Mouse (Mus musculus): ENCODE measurements around the gene Pcx. TPM values are rescaled to one million over a fixed set of nuclear protein-coding genes. Genes with fewer than 3 reads are reported as not detected.

Pcx gene
- polyA plus RNA-seq, 1 experiment from 2014 or later: 18.4 TPM

DNA sequence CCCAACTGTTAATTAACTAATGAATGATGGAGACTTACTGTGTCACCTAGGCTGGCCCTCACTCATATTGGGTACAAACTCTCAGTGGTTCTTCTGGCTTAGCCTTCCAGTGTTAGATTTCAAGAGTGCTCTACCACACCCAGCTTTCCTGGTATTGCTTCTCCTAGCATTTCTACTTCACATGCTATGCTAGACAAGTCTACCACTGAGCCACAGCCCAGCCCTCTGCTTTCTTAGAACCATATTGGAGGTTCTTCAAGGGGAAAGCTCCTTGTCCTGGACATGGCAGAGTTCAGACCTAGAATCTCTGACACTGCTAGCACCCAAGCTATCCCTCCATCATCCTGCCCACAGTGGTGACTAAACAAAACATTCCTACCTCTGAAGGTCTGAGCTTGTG, 44.0 kb downstream of the Pcx start:
- H3K9me3 ChIP-seq (ENCODE audit: control insufficient read depth, low read length): no peaks in the 10 kb centered on the region
- no peak for ATAC-seq (ENCODE audit: low read depth)
- H3K4me2 ChIP-seq (ENCODE audit: low read depth, low read length): no peak overlapping the region
- DNase-seq (ENCODE audit: low spot score): no peak
- H3K4me1 ChIP-seq (ENCODE audit: control insufficient read depth, insufficient read depth, low read length): peaks cover 10% of the 10 kb centered on the region
- H3K4me3 ChIP-seq (ENCODE audit: low read depth, low read length): no peak overlapping the region
- no peaks in the 10 kb centered on the region for H3K27me3 ChIP-seq (replicated peaks; ENCODE audit: control insufficient read depth, insufficient read depth, low read length)
- no peak overlapping the region for H3K27ac ChIP-seq (replicated peaks; ENCODE audit: low read depth, low read length)
- H3K36me3 ChIP-seq (ENCODE audit: control insufficient read depth, insufficient read depth, low read length): no peaks in the 10 kb centered on the region
- no peak overlapping the region for H3K9ac ChIP-seq (ENCODE audit: low read depth, low read length)

DNA sequence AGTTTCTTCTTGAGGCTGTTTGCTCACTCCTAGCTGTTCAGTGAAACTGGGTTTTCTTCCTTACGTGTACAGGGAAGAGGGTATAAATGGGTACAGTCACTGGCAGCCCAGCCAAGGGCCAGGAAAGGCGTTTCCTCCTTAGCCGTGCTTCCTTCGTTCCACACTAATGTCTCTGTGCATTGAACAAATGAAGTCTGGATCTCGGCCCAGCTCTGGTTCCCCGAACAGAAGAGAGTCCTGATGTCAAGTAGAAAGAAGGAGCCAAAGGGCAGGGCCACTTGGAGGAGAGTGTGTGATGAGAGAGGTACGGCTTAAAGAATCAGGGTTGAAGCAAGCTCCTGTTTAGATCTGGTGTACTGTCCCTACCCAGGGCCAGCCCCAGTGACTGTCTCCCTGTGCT, 44.8 kb downstream of the Pcx start:
- no peak overlapping the region for H3K27ac ChIP-seq (replicated peaks; ENCODE audit: low read depth, low read length)
- no peak overlapping the region for H3K9ac ChIP-seq (ENCODE audit: low read depth, low read length)
- H3K9me3 ChIP-seq (ENCODE audit: control insufficient read depth, low read length): no peaks in the 10 kb centered on the region
- DNase-seq (ENCODE audit: low spot score): no peak
- H3K4me3 ChIP-seq (ENCODE audit: low read depth, low read length): no peak overlapping the region
- no peaks in the 10 kb centered on the region for H3K27me3 ChIP-seq (replicated peaks; ENCODE audit: control insufficient read depth, insufficient read depth, low read length)
- ATAC-seq (ENCODE audit: low read depth): no peak
- H3K4me1 ChIP-seq (ENCODE audit: control insufficient read depth, insufficient read depth, low read length): peaks cover 12% of the 10 kb centered on the region
- 58% methylated on average over 7 of the region's 7 CpGs for WGBS
- H3K36me3 ChIP-seq (ENCODE audit: control insufficient read depth, insufficient read depth, low read length): no peaks in the 10 kb centered on the region
- H3K4me2 ChIP-seq (ENCODE audit: low read depth, low read length): no peak overlapping the region

DNA sequence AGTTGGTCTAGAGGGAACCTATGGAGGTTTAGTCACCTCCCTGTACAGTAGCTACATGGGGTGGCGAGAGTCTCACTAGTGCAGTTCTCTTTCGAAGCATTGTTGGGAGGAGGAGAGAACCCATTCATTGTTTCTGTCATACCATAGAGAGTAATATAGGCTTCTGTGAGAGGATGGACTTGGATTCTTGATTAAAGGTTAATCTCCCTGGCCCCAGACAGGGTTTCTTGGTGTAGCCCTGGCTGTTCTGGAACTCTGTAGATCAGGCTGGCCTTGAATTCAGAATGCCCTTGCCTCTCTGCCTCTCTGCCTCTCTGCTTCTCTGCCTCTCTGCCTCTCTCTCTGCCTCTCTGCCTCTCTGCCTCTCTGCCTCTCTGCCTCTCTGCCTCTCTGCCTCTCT, 46.5 kb downstream of the Pcx start:
- WGBS: 96% methylated on average over 2 of the region's 2 CpGs
- no peaks in the 10 kb centered on the region for H3K9me3 ChIP-seq (ENCODE audit: control insufficient read depth, low read length)
- H3K4me2 ChIP-seq (ENCODE audit: low read depth, low read length): no peak overlapping the region
- no peaks in the 10 kb centered on the region for H3K27me3 ChIP-seq (replicated peaks; ENCODE audit: control insufficient read depth, insufficient read depth, low read length)
- H3K36me3 ChIP-seq (ENCODE audit: control insufficient read depth, insufficient read depth, low read length): no peaks in the 10 kb centered on the region
- DNase-seq (ENCODE audit: low spot score) (no peak), ATAC-seq (ENCODE audit: low read depth) (no peak)
- no peak overlapping the region for H3K27ac ChIP-seq (replicated peaks; ENCODE audit: low read depth, low read length)
- no peak overlapping the region for H3K9ac ChIP-seq (ENCODE audit: low read depth, low read length)
- H3K4me3 ChIP-seq (ENCODE audit: low read depth, low read length): no peak overlapping the region
- peaks cover 12% of the 10 kb centered on the region for H3K4me1 ChIP-seq (ENCODE audit: control insufficient read depth, insufficient read depth, low read length)

DNA sequence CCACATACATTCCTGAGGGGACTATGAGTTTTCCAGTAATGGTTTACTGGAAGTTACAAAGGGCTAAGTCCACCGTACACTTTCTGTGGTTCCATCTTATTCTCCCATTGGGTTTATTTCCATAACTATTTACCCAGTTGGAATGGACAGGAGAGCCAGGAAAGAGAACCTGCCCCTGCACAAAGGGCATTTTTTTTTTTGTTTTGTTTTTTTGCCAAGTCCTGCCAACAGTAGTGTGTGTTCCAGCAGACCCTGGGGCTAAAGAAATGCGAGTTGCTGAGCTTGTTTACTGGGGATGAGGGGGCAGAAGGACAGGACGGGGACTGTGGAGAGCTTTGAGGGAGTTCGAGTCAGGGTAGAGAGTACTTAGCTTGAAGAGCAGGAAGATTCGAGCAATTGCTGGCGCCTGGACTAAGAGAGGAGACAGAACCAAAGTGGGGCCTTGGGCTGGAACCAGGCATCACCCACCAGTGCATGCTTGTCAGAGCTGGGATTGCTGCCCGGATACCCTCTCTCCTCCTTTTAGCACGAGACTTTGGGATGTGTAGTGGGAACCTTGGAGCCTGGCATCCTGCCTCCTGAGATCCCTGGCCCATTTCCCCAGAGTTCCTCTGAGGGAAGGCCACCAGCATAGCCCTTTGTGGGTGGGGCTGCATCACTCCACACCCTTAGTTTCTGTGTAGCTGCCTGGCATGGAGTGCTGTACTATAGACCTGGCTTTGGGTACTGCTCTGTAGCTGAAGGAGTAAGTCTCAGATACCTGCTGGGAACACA, 47.7 kb downstream of the Pcx start:
- H3K27me3 ChIP-seq (replicated peaks; ENCODE audit: control insufficient read depth, insufficient read depth, low read length): no peaks in the 10 kb centered on the region
- no peak for ATAC-seq (ENCODE audit: low read depth)
- no peak overlapping the region for H3K27ac ChIP-seq (replicated peaks; ENCODE audit: low read depth, low read length)
- 52% methylated on average over 8 of the region's 8 CpGs for WGBS
- no peaks in the 10 kb centered on the region for H3K36me3 ChIP-seq (ENCODE audit: control insufficient read depth, insufficient read depth, low read length)
- H3K4me3 ChIP-seq (ENCODE audit: low read depth, low read length): no peak overlapping the region
- no peak overlapping the region for H3K4me2 ChIP-seq (ENCODE audit: low read depth, low read length)
- H3K9ac ChIP-seq (ENCODE audit: low read depth, low read length): 0 out of 2 replicates have a peak overlapping the region, but pooled peaks have one; percentile 2
- DNase-seq (ENCODE audit: low spot score): no peak
- H3K9me3 ChIP-seq (ENCODE audit: control insufficient read depth, low read length): no peaks in the 10 kb centered on the region
- H3K4me1 ChIP-seq (ENCODE audit: control insufficient read depth, insufficient read depth, low read length): peaks cover 12% of the 10 kb centered on the region

DNA sequence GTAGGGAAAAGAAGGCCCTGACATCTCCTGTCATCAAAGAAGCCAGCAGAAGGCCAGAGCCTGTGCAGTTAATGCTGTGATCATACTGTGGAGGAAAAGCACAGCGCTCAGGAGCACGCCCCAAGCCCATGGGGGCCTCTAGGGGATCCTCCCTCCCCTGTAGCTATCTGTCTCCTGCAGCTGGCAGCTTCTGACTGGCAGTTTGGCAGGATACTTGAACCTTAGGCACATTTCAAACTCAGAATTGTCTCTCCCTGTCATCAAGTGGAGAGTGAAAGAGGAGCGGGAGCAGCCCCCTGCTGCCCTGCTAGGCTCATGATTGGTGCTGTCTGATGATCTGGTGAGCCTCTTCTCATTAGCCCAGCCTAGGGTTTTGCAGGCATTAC, 48.3 kb downstream of the Pcx start:
- H3K4me3 ChIP-seq (ENCODE audit: low read depth, low read length): no peak overlapping the region
- DNase-seq (ENCODE audit: low spot score) (peak; percentile 9), ATAC-seq (ENCODE audit: low read depth) (no peak)
- H3K9me3 ChIP-seq (ENCODE audit: control insufficient read depth, low read length): no peaks in the 10 kb centered on the region
- 53% methylated on average over 3 of the region's 3 CpGs for WGBS
- H3K4me2 ChIP-seq (ENCODE audit: low read depth, low read length): no peak overlapping the region
- no peak overlapping the region; the same call in 1 of the 2 replicates for H3K27ac ChIP-seq (replicated peaks; ENCODE audit: low read depth, low read length)
- peaks cover 12% of the 10 kb centered on the region for H3K4me1 ChIP-seq (ENCODE audit: control insufficient read depth, insufficient read depth, low read length)
- no peaks in the 10 kb centered on the region for H3K27me3 ChIP-seq (replicated peaks; ENCODE audit: control insufficient read depth, insufficient read depth, low read length)
- H3K36me3 ChIP-seq (ENCODE audit: control insufficient read depth, insufficient read depth, low read length): no peaks in the 10 kb centered on the region
- H3K9ac ChIP-seq (ENCODE audit: low read depth, low read length): peak overlapping the region; percentile 2; the same call in 1 of the 2 replicates

DNA sequence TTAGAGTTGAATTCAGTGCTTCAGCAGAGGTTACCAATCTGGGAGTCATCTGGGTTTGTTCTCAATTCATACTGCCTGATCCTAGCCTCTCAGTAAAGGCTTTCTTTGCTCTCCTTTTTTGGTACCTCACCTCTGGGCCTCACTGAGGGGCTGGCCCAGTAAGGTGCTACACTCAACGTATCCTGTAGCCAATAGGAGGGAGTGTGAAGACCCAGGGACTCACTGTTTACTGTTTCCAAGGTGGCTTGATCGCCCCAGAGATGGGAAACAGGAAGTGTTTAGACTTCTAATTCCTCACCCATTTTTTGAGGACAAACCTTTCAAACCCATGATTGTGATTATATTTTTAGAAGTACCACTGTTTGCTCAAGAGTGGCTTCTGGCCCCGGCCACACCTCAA, 48.7 kb downstream of the Pcx start:
- H3K27ac ChIP-seq (replicated peaks; ENCODE audit: low read depth, low read length): peak overlapping the region; percentile 44; the same call in 1 of the 2 replicates
- no peaks in the 10 kb centered on the region for H3K9me3 ChIP-seq (ENCODE audit: control insufficient read depth, low read length)
- H3K36me3 ChIP-seq (ENCODE audit: control insufficient read depth, insufficient read depth, low read length): no peaks in the 10 kb centered on the region
- H3K4me3 ChIP-seq (ENCODE audit: low read depth, low read length): no peak overlapping the region
- WGBS: 39% methylated on average over 3 of the region's 3 CpGs
- H3K4me1 ChIP-seq (ENCODE audit: control insufficient read depth, insufficient read depth, low read length): peaks cover 12% of the 10 kb centered on the region
- H3K9ac ChIP-seq (ENCODE audit: low read depth, low read length): 0 out of 2 replicates have a peak overlapping the region, but pooled peaks have one; percentile 2
- ATAC-seq (ENCODE audit: low read depth): no peak
- no peak for DNase-seq (ENCODE audit: low spot score)
- no peaks in the 10 kb centered on the region for H3K27me3 ChIP-seq (replicated peaks; ENCODE audit: control insufficient read depth, insufficient read depth, low read length)
- no peak overlapping the region for H3K4me2 ChIP-seq (ENCODE audit: low read depth, low read length)

DNA sequence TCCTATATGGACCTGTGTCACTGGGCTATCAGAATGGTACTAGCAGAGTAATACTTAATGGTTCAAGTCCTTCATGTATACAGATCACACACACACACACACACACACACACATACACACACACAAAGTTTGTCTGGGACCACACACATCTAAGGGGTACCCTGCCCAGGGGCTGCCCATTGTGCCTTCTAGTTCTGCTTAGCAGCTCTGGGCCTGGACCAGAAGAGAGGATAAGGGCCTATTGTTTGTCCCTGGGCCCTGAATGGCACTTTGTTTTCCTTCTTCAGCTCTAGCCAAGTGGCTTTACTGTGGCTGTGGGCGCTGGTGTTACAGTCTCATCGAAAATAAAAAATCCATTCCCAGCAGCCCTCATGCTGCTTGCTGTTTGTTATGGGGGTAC, 49.3 kb downstream of the Pcx start:
- peaks cover 12% of the 10 kb centered on the region for H3K4me1 ChIP-seq (ENCODE audit: control insufficient read depth, insufficient read depth, low read length)
- no peak overlapping the region; the same call in 1 of the 2 replicates for H3K27ac ChIP-seq (replicated peaks; ENCODE audit: low read depth, low read length)
- H3K4me2 ChIP-seq (ENCODE audit: low read depth, low read length): no peak overlapping the region
- no peaks in the 10 kb centered on the region for H3K36me3 ChIP-seq (ENCODE audit: control insufficient read depth, insufficient read depth, low read length)
- WGBS: 41% methylated on average over 2 of the region's 2 CpGs
- ATAC-seq (ENCODE audit: low read depth) (no peak), DNase-seq (ENCODE audit: low spot score) (peak; percentile 22)
- H3K9ac ChIP-seq (ENCODE audit: low read depth, low read length): no peak overlapping the region
- H3K4me3 ChIP-seq (ENCODE audit: low read depth, low read length): no peak overlapping the region
- H3K27me3 ChIP-seq (replicated peaks; ENCODE audit: control insufficient read depth, insufficient read depth, low read length): no peaks in the 10 kb centered on the region
- H3K9me3 ChIP-seq (ENCODE audit: control insufficient read depth, low read length): no peaks in the 10 kb centered on the region

DNA sequence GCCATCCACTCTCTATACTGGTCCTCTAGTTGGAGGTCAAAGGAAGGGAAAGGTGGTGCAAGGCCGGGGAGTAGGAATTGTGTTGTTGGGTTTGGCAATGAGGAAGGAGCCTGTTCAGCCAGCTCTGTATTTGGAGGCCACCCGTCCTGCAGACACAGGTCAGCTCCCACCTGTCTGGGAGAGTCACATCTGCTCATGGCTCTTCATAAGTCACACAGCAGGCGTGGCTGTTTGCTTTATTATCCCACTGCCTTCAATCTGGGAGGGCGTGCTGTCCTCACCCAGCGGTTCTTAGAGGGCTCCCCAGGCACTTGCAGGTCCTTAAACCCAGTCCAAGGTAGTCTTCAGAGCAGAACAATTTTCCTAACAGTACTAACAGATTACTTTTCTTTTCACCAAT, 49.9 kb downstream of the Pcx start:
- H3K27me3 ChIP-seq (replicated peaks; ENCODE audit: control insufficient read depth, insufficient read depth, low read length): no peaks in the 10 kb centered on the region
- no peaks in the 10 kb centered on the region for H3K36me3 ChIP-seq (ENCODE audit: control insufficient read depth, insufficient read depth, low read length)
- peaks cover 12% of the 10 kb centered on the region for H3K4me1 ChIP-seq (ENCODE audit: control insufficient read depth, insufficient read depth, low read length)
- H3K4me2 ChIP-seq (ENCODE audit: low read depth, low read length): no peak overlapping the region
- H3K9ac ChIP-seq (ENCODE audit: low read depth, low read length): no peak overlapping the region
- no peaks in the 10 kb centered on the region for H3K9me3 ChIP-seq (ENCODE audit: control insufficient read depth, low read length)
- 67% methylated on average over 5 of the region's 5 CpGs for WGBS
- H3K27ac ChIP-seq (replicated peaks; ENCODE audit: low read depth, low read length): no peak overlapping the region; the same call in 1 of the 2 replicates
- DNase-seq (ENCODE audit: low spot score): no peak
- ATAC-seq (ENCODE audit: low read depth): no peak
- no peak overlapping the region for H3K4me3 ChIP-seq (ENCODE audit: low read depth, low read length)

DNA sequence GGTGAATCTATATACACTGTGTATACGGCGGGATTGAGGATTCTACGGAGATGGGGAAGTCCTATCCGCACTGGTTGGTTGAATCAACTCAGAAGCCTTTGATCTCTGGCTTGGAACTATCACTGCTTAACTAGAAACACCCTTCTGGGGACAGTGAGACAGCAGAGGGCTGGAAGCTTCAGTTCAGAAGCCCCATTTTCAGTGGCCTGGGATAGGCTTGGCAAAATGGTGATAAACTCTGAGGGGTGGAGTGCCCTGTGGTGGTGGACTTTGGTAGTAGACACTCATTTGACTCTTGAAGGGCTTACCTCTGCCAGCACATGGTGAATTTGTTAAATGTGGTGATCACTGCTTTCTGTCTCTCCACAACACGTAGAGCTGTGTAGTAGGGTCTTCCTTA, 55.4 kb downstream of the Pcx start:
- H3K27me3 ChIP-seq (replicated peaks; ENCODE audit: control insufficient read depth, insufficient read depth, low read length): no peaks in the 10 kb centered on the region
- ATAC-seq (ENCODE audit: low read depth) (no peak), DNase-seq (ENCODE audit: low spot score) (no peak)
- no peaks in the 10 kb centered on the region for H3K36me3 ChIP-seq (ENCODE audit: control insufficient read depth, insufficient read depth, low read length)
- H3K9me3 ChIP-seq (ENCODE audit: control insufficient read depth, low read length): no peaks in the 10 kb centered on the region
- no peak overlapping the region for H3K4me2 ChIP-seq (ENCODE audit: low read depth, low read length)
- no peak overlapping the region for H3K27ac ChIP-seq (replicated peaks; ENCODE audit: low read depth, low read length)
- 87% methylated on average over 5 of the region's 5 CpGs for WGBS
- H3K4me3 ChIP-seq (ENCODE audit: low read depth, low read length): no peak overlapping the region
- H3K9ac ChIP-seq (ENCODE audit: low read depth, low read length): no peak overlapping the region
- H3K4me1 ChIP-seq (ENCODE audit: control insufficient read depth, insufficient read depth, low read length): no peaks in the 10 kb centered on the region

Measured in embryonic facial prominence, embryonic 14.5 days (tissue).